Mouse (Mus musculus): ENCODE results near the gene Tnfrsf1b.

- no peak for TF ChIP-seq CTCF (IDR thresholded peaks at IDR 0.05; ENCODE audit: control insufficient read depth, insufficient read depth, low read length)
- no peak for TF ChIP-seq POLR2A (IDR thresholded peaks at IDR 0.05; ENCODE audit: borderline replicate concordance, control insufficient read depth, low read depth, low read length)
Measured at GRCm38 (mm10) chr4:145242719-145243350, 3.8 kb downstream of the Tnfrsf1b start.
